Mouse (Mus musculus) testis, adult 2 months (tissue): ENCODE measurements at regions not wholly inside any gene's neighbourhood (a gene's known extent, or its start where the extent isn't known, plus 50 kb on each side); places are given as distances from the start of the nearest gene placed in this dataset.

Experiments used
- CTCF ChIP-seq: fragments of 200-500 bp; IDR thresholded peaks from 2 replicates; pipeline ENCODE4 v1.5.1; 2012; ENCODE audit warnings: low read depth, mild to moderate bottlenecking, inconsistent platforms, low read length, moderate library complexity; ENCODE audit not compliant: control insufficient read depth, insufficient read depth, insufficient replicate concordance
- POLR2A ChIP-seq: fragments of 200-500 bp; IDR thresholded peaks from 2 replicates; pipeline ENCODE4 v1.6.1; 2012; ENCODE audit warnings: low read depth, mild to moderate bottlenecking, inconsistent platforms, low read length, moderate library complexity; ENCODE audit not compliant: control insufficient read depth

DNA sequence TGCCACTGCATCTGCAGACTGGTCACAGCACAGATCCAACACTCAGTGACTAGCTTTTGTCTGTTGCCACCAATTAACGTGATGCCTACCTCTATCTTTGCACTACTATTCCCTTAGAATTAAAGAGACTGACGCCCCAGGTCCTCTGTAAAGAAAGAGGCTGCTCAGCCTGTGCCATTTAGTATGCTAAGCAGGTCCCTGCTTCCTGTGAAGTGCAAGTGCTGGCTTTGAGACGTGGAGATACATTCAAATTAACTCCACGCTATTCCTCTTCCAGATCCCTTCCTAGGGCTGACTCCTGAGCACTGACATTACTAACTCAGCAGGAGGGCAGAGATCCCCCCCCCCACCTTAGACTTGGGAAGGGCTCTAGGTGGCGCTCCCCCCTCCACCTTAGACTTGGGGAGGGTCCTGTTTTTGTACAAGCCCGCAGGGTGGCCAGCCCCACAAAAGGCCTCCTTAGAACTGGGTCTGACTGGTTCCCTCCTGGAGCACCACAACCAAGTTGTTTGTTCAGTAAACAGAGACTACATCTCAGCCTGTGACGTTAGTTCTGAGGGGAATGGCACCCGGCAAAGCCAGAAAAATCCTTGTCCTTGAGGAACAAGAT, 184.0 kb downstream of the Gm26897 start:
- TF ChIP-seq POLR2A (no peak), CTCF (no peak)
